Mouse (Mus musculus) stomach, postnatal 0 days (tissue): Measurements from ENCODE around the gene Vmn1r131. TPM values are rescaled to one million over a fixed set of nuclear protein-coding genes. Genes with fewer than 3 reads are reported as not detected.
"Not testable (repeated sequence)": the region's sequence is repeated elsewhere in the genome, so short reads cannot be mapped to it uniquely, and the experiment has no call there.

Experiments
- ATAC-seq: fragments of 200-750 bp; cut with Nextera tagmentation; 2 replicates; pipeline ENCODE4 v1.8.0; 2017; ENCODE audit not compliant: low FRiP score, low TSS enrichment
- DNase-seq: peaks from one replicate; pipeline ENCODE4 v3.0.0-alpha.2; 2016; ENCODE audit warnings: low spot score
- H3K27ac ChIP-seq: fragments of 300-500 bp; sonication (generic); replicated peaks from 2 replicates; pipeline ENCODE4 v1.5.1; 2014; ENCODE audit warnings: mild to moderate bottlenecking, control low read depth
- H3K27me3 ChIP-seq: fragments of 300-500 bp; sonication (generic); 2 replicates; pipeline ENCODE4 v1.6.1; 2014; ENCODE audit warnings: low read length; ENCODE audit not compliant: control insufficient read depth, insufficient read depth
- H3K36me3 ChIP-seq: fragments of 300-500 bp; sonication (generic); 2 replicates; pipeline ENCODE4 v1.6.1; 2014; ENCODE audit warnings: low read length, mixed read lengths; ENCODE audit not compliant: control insufficient read depth, insufficient read depth
- H3K4me1 ChIP-seq: fragments of 300-500 bp; sonication (generic); replicated peaks from 2 replicates; pipeline ENCODE4 v1.6.1; 2014; ENCODE audit warnings: antibody characterized with exemption; ENCODE audit not compliant: control insufficient read depth, insufficient read depth
- H3K4me2 ChIP-seq: fragments of 300-500 bp; sonication (generic); replicated peaks from 2 replicates; pipeline ENCODE4 v1.6.1; 2014; ENCODE audit warnings: low read depth, mild to moderate bottlenecking, control low read depth, moderate library complexity
- H3K4me3 ChIP-seq: fragments of 300-500 bp; sonication (generic); 2 replicates; pipeline ENCODE4 v1.5.1; 2014; ENCODE audit warnings: low read depth, low read length, control low read depth
- H3K9ac ChIP-seq: fragments of 300-500 bp; sonication (generic); 2 replicates; pipeline ENCODE4 v1.6.1; 2014; ENCODE audit warnings: mild to moderate bottlenecking, low read length, control low read depth, mixed read lengths
- H3K9me3 ChIP-seq: fragments of 300-500 bp; sonication (generic); 2 replicates; pipeline ENCODE4 v1.6.1; 2016; ENCODE audit warnings: low read length; ENCODE audit not compliant: control insufficient read depth
- WGBS: fragments of 180-500 bp; shearing (Covaris S2); extraction: QIAGEN DNeasy Blood & Tissue Kit; methylation state at CpG from one replicate; pipeline ENCODE4 v1.1.7; 2014; 5-methylcytosine and 5-hydroxymethylcytosine counted together
- polyA plus RNA-seq: library from polyadenylated mRNA; unstranded; fragments of >200 nt; fragmentation: Nextera tagmentation; extraction: Ambion mirVana; gene quantifications from 2 replicates; pipeline ENCODE4 v1.2.1, GENCODE M21; 2015

Gene Vmn1r131
- polyA plus RNA-seq, result not detected in 2 replicates

GRCm38 (mm10) chr7:21545990-21546389, at the start of gene Vmn1r131:
Vmn1r131 (minus strand) TSS chr7:21546090.
- not testable (repeated sequence) for H3K4me2 ChIP-seq, ATAC-seq, H3K36me3 ChIP-seq, H3K4me1 ChIP-seq, H3K9me3 ChIP-seq, H3K9ac ChIP-seq, H3K27ac ChIP-seq, DNase-seq, H3K4me3 ChIP-seq, H3K27me3 ChIP-seq
- WGBS, result no CpG with 5 or more reads among the region's 2 CpGs

DNA sequence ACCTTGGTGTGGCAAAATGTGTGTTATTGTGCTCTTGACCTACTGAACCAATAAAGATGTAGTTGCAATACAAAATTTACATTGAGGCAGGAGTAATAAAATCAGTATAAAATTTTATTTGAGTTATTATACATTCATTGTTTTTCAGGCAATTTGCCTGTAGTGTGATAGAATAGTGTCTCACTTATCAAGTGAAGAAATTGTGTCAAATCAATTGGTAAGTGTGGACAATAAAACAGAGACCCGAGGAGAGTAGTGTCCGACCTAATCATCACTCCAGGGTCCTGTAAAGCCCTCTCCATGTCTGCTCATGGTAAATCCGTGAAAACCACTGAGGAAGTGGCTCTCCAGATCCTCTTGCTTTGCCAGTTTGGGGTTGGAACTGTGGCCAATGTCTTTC, 34.4 kb downstream of the Vmn1r131 start, which contains the start of gene Vmn1r130:
TSS of gene Vmn1r130 (plus strand) at position 301 of the 400 bp plus-strand sequence.
- H3K9me3 ChIP-seq, H3K4me2 ChIP-seq, H3K36me3 ChIP-seq, ATAC-seq, H3K4me3 ChIP-seq, H3K27me3 ChIP-seq, H3K4me1 ChIP-seq, DNase-seq, H3K27ac ChIP-seq, H3K9ac ChIP-seq: not testable (repeated sequence)
- WGBS, result no CpG with 5 or more reads among the region's 3 CpGs

Other genes with a start within 250 kb of the Vmn1r131 start
- not detected in 2 replicates for gene Vmn1r126, start 244.6 kb downstream of the Vmn1r131 start, polyA plus RNA-seq
- gene Vmn1r127, start 226.2 kb downstream of the Vmn1r131 start, polyA plus RNA-seq, result not detected in 2 replicates
- gene Vmn1r128, start 196.7 kb downstream of the Vmn1r131 start, polyA plus RNA-seq, result not detected in 2 replicates
- gene Vmn1r129, start 184.8 kb downstream of the Vmn1r131 start, polyA plus RNA-seq, result not detected in 2 replicates
- gene Gm6882, start 113.3 kb downstream of the Vmn1r131 start, polyA plus RNA-seq, result not detected in 2 replicates
- not detected in 2 replicates for gene Vmn1r130, start 34.3 kb downstream of the Vmn1r131 start, polyA plus RNA-seq
- gene Vmn1r132, start 68.0 kb upstream of the Vmn1r131 start, polyA plus RNA-seq, result not detected in 2 replicates
- gene Gm4175, start 215.4 kb upstream of the Vmn1r131 start, polyA plus RNA-seq, result not detected in 2 replicates